Mouse (Mus musculus) forebrain, embryonic 12.5 days (tissue): ENCODE measurements around the gene 1700001P01Rik. TPM values are rescaled to one million over a fixed set of nuclear protein-coding genes. Genes with fewer than 3 reads are reported as not detected.
A peak's percentile ranks its signal among the peaks of the same experiment; 100 is the strongest.

ENCODE experiments used
- ATAC-seq: fragments of 200-750 bp; cut with Nextera tagmentation; 2 replicates; pipeline ENCODE4 v1.8.0; 2017; ENCODE audit warnings: moderate TSS enrichment; ENCODE audit not compliant: low FRiP score
- H3K27ac ChIP-seq: fragments of 300-500 bp; sonication (generic); 2 replicates; pipeline ENCODE4 v1.5.1; 2016; ENCODE audit warnings: mild to moderate bottlenecking
- H3K27me3 ChIP-seq: fragments of 300-500 bp; sonication (generic); 2 replicates; pipeline ENCODE4 v1.6.1; 2016; ENCODE audit warnings: mild to moderate bottlenecking
- H3K36me3 ChIP-seq: fragments of 300-500 bp; sonication (generic); replicated peaks from 2 replicates; pipeline ENCODE4 v1.6.1; 2016; ENCODE audit warnings: mild to moderate bottlenecking
- H3K4me1 ChIP-seq: fragments of 300-500 bp; sonication (generic); 2 replicates; pipeline ENCODE4 v1.6.1; 2016
- H3K4me2 ChIP-seq: fragments of 300-500 bp; sonication (generic); 2 replicates; pipeline ENCODE4 v1.6.1; 2016; ENCODE audit warnings: mild to moderate bottlenecking, moderate library complexity
- H3K4me3 ChIP-seq: fragments of 300-500 bp; sonication (generic); replicated peaks from 2 replicates; pipeline ENCODE4 v1.5.1; 2016; ENCODE audit warnings: mild to moderate bottlenecking
- H3K9ac ChIP-seq: fragments of 300-500 bp; sonication (generic); 2 replicates; pipeline ENCODE4 v1.6.1; 2016; ENCODE audit warnings: mild to moderate bottlenecking
- H3K9me3 ChIP-seq: fragments of 300-500 bp; sonication (generic); 2 replicates; pipeline ENCODE4 v1.6.1; 2016
- WGBS: fragments of 180-500 bp; shearing (Covaris S2); methylation state at CpG from one replicate; pipeline ENCODE4 v1.1.7; 2016; 5-methylcytosine and 5-hydroxymethylcytosine counted together
- polyA plus RNA-seq: library from polyadenylated mRNA; unstranded; fragments of >200 nt; fragmentation: Nextera tagmentation; extraction: Ambion mirVana; gene quantifications from 2 replicates; pipeline ENCODE4 v1.2.1, GENCODE M21; 2016

1700001P01Rik gene
- polyA plus RNA-seq, 1 experiment from 2014 or later = 0.55 TPM

DNA sequence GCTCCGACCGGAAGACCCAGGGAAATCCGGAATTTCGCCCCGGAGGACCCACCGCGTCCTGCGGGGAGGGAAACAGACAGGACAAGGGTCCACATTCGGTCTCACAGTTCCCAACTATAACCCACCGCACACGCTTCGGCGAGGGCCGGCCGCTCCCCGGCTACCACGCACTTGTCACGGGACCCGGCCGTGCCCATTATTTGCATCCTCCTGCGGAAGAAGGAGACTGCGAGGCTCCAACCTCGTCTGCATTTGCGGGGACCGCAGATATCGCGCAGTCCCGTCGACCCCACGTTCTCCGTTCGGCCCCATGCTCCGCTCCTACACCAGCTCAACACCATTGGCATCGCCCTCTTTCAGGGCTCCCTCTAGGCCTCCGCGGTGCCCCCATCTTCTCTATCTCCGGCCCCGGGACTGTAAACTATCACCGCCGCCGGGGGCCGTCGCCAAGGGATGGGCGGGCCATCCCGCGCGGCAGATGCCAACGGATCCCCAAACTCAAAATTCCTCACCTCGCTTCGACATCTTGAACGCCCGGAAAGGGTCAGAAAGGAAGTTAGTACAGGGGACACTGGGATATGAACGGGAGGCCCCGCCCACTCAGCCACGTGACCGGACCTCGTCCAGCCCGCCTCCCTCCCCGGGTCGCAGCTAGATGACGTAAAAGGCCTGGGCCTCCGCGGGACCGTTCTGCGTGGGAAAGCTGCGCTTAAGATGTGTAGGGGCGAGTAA, 6.3 kb upstream of the 1700001P01Rik start, which contains the start of gene Rpl23:
Gene Rpl23 (minus strand): TSS at position 606 of the 732 bp plus-strand sequence.
- peak; percentile 95 for ATAC-seq
- Histone ChIP-seq H3K4me3 (peak within 1 kb of the TSS; percentile 98), H3K4me2 (peak within 1 kb of the TSS; percentile 67), H3K27ac (peak within 1 kb of the TSS; percentile 93), H3K4me1 (peaks cover 26% of the 10 kb centered on the region), H3K9ac (peak within 1 kb of the TSS; percentile 99), H3K27me3 (no peaks in the 10 kb centered on the region), H3K9me3 (no peaks in the 10 kb centered on the region), H3K36me3 (peaks cover 38% of the 10 kb centered on the region)
- under 1% methylated on average over 67 of the region's 67 CpGs for WGBS

- Histone ChIP-seq H3K36me3 (peaks cover 44% of the 10 kb centered on the region), H3K9me3 (no peaks in the 10 kb centered on the region), H3K4me2 (peak overlapping the region; percentile 67), H3K27ac (peak overlapping the region; percentile 93), H3K4me3 (peak overlapping the region; percentile 98), H3K27me3 (no peaks in the 10 kb centered on the region), H3K4me1 (peaks cover 26% of the 10 kb centered on the region), H3K9ac (peak overlapping the region; percentile 99)
- ATAC-seq = no peak
- 3% methylated on average over 11 of the region's 11 CpGs for WGBS
Observed at GRCm38 (mm10) chr11:97781478-97781831, 5.7 kb upstream of the 1700001P01Rik start.

DNA sequence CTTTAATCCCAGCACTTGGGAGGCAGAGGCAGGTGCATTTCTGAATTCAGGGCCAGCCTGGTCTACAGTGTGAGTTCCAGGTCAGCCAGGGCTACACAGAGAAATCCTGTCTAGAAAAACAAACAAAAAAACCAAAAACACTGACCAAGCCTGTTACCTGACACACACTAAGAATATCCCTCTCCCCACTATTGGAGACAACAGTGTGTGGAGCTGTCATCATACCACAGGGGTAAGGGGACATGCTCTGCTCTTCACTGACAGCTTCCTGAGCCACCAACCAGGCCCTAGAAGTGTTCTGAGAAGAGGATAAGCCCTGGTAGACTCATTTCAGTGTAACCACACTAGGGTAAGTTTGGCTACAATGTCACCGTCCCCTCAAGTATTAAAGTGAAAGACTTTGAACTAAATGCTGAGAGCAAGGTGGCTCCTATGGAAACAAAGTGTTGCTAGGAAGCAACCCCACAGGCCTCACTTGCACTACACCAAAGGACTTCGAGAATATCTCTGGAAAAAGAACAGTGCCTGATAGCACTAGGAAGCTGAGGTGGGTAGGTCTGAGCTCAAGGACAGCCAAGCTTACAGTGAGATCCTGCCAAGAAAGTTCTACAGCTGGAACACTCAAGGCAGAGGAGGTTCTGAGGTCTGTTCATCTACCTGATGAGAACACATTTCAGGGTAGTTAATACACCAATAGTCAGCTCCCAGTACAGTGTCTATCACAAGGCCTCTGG, 4.4 kb upstream of the 1700001P01Rik start:
- Histone ChIP-seq H3K27me3 (no peaks in the 10 kb centered on the region), H3K9me3 (no peaks in the 10 kb centered on the region), H3K4me1 (peaks cover 29% of the 10 kb centered on the region), H3K4me3 (peak overlapping the region; percentile 98), H3K36me3 (peaks cover 56% of the 10 kb centered on the region), H3K9ac (no peak overlapping the region), H3K4me2 (peak overlapping the region; percentile 67), H3K27ac (no peak overlapping the region)
- ATAC-seq = no peak
- 86% methylated on average over 2 of the region's 2 CpGs for WGBS

- no peak overlapping the region for H3K4me3 ChIP-seq
- H3K27me3 ChIP-seq = no peaks in the 10 kb centered on the region
- H3K4me2 ChIP-seq = no peak overlapping the region
- H3K9ac ChIP-seq = no peak overlapping the region
- H3K9me3 ChIP-seq = no peaks in the 10 kb centered on the region
- H3K36me3 ChIP-seq = peaks cover 56% of the 10 kb centered on the region
- peaks cover 29% of the 10 kb centered on the region for H3K4me1 ChIP-seq
- 100% methylated on average over 1 of the region's 1 CpGs for WGBS
- no peak for ATAC-seq
- no peak overlapping the region for H3K27ac ChIP-seq
Observed at GRCm38 (mm10) chr11:97778918-97779317, 3.2 kb upstream of the 1700001P01Rik start.

DNA sequence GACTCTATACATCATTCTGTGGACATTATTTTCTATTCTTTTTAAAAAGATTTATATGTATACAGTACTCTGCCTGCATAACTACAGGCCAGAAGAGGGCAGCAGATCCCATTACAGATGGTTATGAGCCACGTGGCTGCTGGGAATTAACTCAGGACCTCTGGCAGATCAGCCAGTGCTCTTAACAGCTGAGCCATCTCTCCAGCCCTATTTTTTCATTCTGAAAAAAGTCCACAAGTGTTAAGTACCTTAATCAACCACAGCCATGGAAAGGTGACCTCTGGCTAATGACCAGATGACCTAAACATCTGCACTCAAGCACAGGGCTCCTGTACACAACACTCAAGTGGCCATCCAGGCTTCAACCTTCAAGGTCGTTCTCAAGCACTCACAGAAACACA, 1.4 kb upstream of the 1700001P01Rik start:
- no peak for ATAC-seq
- no peak overlapping the region for H3K4me2 ChIP-seq
- peaks cover 24% of the 10 kb centered on the region for H3K4me1 ChIP-seq
- H3K27me3 ChIP-seq = no peaks in the 10 kb centered on the region
- whole genome bisulfite sequencing = 44% methylated on average over 2 of the region's 2 CpGs
- no peak overlapping the region for H3K9ac ChIP-seq
- H3K27ac ChIP-seq = no peak overlapping the region
- H3K36me3 ChIP-seq = peaks cover 56% of the 10 kb centered on the region
- H3K4me3 ChIP-seq = no peak overlapping the region
- no peaks in the 10 kb centered on the region for H3K9me3 ChIP-seq

- no peak for ATAC-seq
- peaks cover 56% of the 10 kb centered on the region for H3K36me3 ChIP-seq
Observed at GRCm38 (mm10) chr11:97776497-97777128, 895 bp upstream of the 1700001P01Rik start.

DNA sequence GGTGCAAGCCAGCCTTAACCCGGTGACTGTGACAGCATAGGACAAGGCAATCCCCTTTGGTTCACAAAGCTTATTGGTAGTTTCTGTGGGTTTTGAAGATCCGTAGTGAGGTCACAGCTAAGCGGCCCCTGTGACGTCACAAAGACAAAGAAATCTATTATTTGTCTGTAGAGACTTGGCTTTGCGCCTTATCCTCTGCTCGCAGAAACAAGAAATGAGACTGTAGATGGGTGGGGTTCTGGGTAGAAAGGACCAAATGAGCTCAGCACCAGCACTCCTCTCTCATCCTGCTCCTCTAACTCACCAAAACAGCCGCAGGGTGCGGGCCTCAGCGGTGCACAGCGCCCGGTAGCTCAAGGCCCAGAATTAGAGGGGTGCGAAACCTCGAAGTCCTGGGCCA, 532 bp downstream of the 1700001P01Rik start:
- H3K36me3 ChIP-seq = peaks cover 47% of the 10 kb centered on the region
- no peak overlapping the region for H3K4me3 ChIP-seq
- H3K27ac ChIP-seq = no peak overlapping the region
- H3K4me1 ChIP-seq = peaks cover 13% of the 10 kb centered on the region
- H3K27me3 ChIP-seq = no peaks in the 10 kb centered on the region
- no peak overlapping the region for H3K4me2 ChIP-seq
- ATAC-seq = no peak
- 80% methylated on average over 13 of the region's 13 CpGs for WGBS
- no peaks in the 10 kb centered on the region for H3K9me3 ChIP-seq
- H3K9ac ChIP-seq = no peak overlapping the region

More at GRCm38 (mm10) chr11:97776497-97777128, 895 bp upstream of the 1700001P01Rik start:
- H3K27me3 ChIP-seq = no peaks in the 10 kb centered on the region
- no peak overlapping the region for H3K27ac ChIP-seq
- no peak overlapping the region for H3K4me3 ChIP-seq
- no peak overlapping the region for H3K9ac ChIP-seq
- 65% methylated on average over 5 of the region's 5 CpGs for WGBS
- no peaks in the 10 kb centered on the region for H3K9me3 ChIP-seq
- peaks cover 24% of the 10 kb centered on the region for H3K4me1 ChIP-seq
- H3K4me2 ChIP-seq = no peak overlapping the region

GRCm38 (mm10) chr11:97771410-97771809, 4.3 kb downstream of the 1700001P01Rik start:
- no peak for ATAC-seq
- H3K4me2 ChIP-seq = no peak overlapping the region
- peaks cover 7% of the 10 kb centered on the region; the same call in 1 of the 2 replicates for H3K4me1 ChIP-seq
- peaks cover 12% of the 10 kb centered on the region for H3K36me3 ChIP-seq
- 83% methylated on average over 14 of the region's 14 CpGs for WGBS
- no peak overlapping the region for H3K4me3 ChIP-seq
- H3K9ac ChIP-seq = no peak overlapping the region
- no peaks in the 10 kb centered on the region for H3K27me3 ChIP-seq
- no peaks in the 10 kb centered on the region for H3K9me3 ChIP-seq
- H3K27ac ChIP-seq = no peak overlapping the region

DNA sequence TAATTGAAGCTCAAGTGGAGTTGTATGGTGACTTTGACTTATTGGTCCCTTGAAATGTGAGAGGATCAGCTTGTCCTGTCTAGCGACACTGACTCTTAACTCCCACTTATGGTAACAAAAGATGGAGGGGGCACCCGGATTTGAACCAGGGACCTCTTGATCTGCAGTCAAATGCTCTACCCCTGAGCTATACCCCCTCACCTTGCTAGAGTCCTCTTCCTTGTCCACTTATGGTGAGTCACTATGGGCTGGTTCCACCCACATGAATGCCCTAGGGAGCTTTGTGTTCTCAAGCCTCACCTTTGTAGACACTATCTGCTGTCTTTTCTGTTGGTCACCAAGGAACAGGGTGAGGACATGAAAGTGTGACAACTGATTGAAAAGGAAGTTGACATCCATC, 6.0 kb downstream of the 1700001P01Rik start:
- H3K4me3 ChIP-seq = no peak overlapping the region
- ATAC-seq = no peak
- 47% methylated on average over 2 of the region's 2 CpGs for WGBS
- H3K36me3 ChIP-seq = no peaks in the 10 kb centered on the region
- H3K27me3 ChIP-seq = no peaks in the 10 kb centered on the region
- H3K9ac ChIP-seq = no peak overlapping the region
- H3K4me1 ChIP-seq = peaks cover 17% of the 10 kb centered on the region
- no peaks in the 10 kb centered on the region for H3K9me3 ChIP-seq
- no peak overlapping the region for H3K27ac ChIP-seq
- H3K4me2 ChIP-seq = no peak overlapping the region

DNA sequence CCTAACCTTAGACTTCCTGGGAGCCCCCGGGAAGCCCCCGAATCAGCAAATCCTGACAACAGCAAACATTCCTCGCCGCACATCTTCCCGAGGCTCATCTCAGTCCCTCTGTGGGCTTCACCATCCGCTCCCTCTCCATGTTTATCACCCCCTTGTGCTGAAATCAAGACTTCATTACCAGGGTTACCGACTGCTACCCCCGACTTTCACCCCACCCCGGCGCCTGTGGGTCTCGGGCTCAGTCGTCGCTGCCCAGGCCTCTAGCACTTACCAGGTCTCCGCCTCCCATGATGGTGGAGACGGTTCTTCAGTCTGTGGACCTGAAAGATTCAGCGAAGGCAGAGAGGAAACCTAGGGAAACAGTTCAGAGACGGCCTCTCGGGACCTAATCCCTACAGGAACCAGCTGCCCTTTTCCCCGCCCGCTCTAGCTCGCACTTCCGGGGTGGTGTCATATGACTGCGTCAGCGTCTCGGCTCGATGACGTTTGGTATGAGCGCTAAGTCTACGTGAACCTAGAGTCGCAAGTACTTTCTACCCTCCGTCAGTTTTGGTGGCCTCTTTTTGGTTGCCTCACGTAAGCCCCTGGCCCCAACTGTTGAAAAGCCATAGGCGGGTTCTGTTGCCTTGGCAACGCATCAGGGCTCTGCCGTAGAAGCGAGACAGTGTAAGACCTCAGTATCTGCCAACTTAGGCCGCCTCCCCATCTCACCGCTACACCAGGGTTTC, 9.4 kb downstream of the 1700001P01Rik start, which contains the start of gene Cwc25:
Gene Cwc25 (minus strand): TSS at position 403 of the 728 bp plus-strand sequence.
- peaks cover 28% of the 10 kb centered on the region for H3K36me3 ChIP-seq
- H3K9ac ChIP-seq = peak within 1 kb of the TSS; percentile 92
- H3K27ac ChIP-seq = peak within 1 kb of the TSS; percentile 85
- no peaks in the 10 kb centered on the region for H3K27me3 ChIP-seq
- no peaks in the 10 kb centered on the region for H3K9me3 ChIP-seq
- 1% methylated on average over 38 of the region's 38 CpGs for WGBS
- peaks cover 21% of the 10 kb centered on the region for H3K4me1 ChIP-seq
- peak within 1 kb of the TSS; percentile 92 for H3K4me3 ChIP-seq
- peak; percentile 93 for ATAC-seq
- H3K4me2 ChIP-seq = peak within 1 kb of the TSS; percentile 92

DNA sequence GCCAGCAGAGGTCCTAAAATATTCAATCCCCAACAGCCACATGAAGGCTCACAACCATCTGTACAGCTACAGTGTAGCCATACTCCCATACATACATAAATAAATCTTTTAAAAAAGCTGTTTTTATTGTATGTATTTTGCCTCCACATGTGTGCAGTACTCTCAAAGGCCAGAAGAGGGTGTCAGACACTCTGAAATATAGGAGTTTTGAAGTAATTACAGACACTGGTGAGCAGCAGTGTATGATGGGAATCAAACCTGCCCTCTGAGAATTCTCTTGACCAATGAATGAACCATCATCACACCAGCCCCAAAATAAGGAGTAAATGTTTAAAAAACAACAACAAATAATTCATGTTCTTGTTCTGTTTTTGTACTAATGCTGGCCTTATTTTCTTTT, 14.1 kb downstream of the 1700001P01Rik start:
- H3K9ac ChIP-seq = no peak overlapping the region
- H3K9me3 ChIP-seq = no peaks in the 10 kb centered on the region
- H3K27me3 ChIP-seq = no peaks in the 10 kb centered on the region
- ATAC-seq = no peak
- H3K4me2 ChIP-seq = no peak overlapping the region
- peaks cover 18% of the 10 kb centered on the region for H3K4me1 ChIP-seq
- peaks cover 63% of the 10 kb centered on the region for H3K36me3 ChIP-seq
- no peak overlapping the region for H3K4me3 ChIP-seq
- H3K27ac ChIP-seq = no peak overlapping the region

- 90% methylated on average over 6 of the region's 6 CpGs for WGBS
Observed at GRCm38 (mm10) chr11:97758942-97759341, 16.8 kb downstream of the 1700001P01Rik start.

More at GRCm38 (mm10) chr11:97758942-97759341, 16.8 kb downstream of the 1700001P01Rik start:
- no peaks in the 10 kb centered on the region for H3K27me3 ChIP-seq
- H3K4me1 ChIP-seq = no peaks in the 10 kb centered on the region
- no peak overlapping the region for H3K27ac ChIP-seq
- peaks cover 78% of the 10 kb centered on the region for H3K36me3 ChIP-seq
- no peaks in the 10 kb centered on the region for H3K9me3 ChIP-seq
- H3K4me3 ChIP-seq = no peak overlapping the region
- H3K4me2 ChIP-seq = no peak overlapping the region
- ATAC-seq = no peak
- no peak overlapping the region for H3K9ac ChIP-seq
